Mouse (Mus musculus) olfactory bulb, adult 2 months (tissue): ENCODE measurements around the gene Sec63.

ENCODE experiments used
- CTCF ChIP-seq: fragments of 200-500 bp; IDR thresholded peaks from 2 replicates; pipeline ENCODE4 v1.5.1; 2012; ENCODE audit warnings: low read depth, mild to moderate bottlenecking, low read length, moderate library complexity; ENCODE audit not compliant: insufficient read depth
- POLR2A ChIP-seq: fragments of 200-500 bp; IDR thresholded peaks from 2 replicates; pipeline ENCODE4 v1.6.1; 2012; ENCODE audit warnings: mild to moderate bottlenecking, low read depth, low read length, moderate library complexity; ENCODE audit not compliant: insufficient read depth

DNA sequence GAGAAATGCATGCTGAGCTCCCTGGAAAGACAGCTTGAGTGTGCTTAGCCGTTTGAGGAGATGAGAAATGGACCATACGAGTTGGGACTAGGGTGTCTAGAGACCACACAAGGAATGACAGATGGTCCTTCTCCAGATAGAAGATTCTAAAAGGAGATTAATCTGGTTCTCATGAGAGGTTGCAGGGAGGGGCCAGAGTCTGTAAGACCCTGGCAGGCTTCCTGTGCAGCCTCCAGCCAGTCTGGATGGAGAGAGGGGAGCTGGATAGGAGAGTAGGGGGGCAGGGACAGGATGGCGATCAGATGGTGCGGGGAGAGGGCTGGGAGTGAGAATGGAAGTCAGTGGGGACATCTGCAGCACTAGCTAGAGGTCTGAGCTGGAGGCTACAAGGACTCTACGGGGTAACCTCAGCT lies 118.0 kb downstream of the Sec63 start:
- no peak for TF ChIP-seq CTCF
- TF ChIP-seq POLR2A = no peak
